ENCODE assay signal across 8 mouse cellular contexts in the genomic region with DNA sequence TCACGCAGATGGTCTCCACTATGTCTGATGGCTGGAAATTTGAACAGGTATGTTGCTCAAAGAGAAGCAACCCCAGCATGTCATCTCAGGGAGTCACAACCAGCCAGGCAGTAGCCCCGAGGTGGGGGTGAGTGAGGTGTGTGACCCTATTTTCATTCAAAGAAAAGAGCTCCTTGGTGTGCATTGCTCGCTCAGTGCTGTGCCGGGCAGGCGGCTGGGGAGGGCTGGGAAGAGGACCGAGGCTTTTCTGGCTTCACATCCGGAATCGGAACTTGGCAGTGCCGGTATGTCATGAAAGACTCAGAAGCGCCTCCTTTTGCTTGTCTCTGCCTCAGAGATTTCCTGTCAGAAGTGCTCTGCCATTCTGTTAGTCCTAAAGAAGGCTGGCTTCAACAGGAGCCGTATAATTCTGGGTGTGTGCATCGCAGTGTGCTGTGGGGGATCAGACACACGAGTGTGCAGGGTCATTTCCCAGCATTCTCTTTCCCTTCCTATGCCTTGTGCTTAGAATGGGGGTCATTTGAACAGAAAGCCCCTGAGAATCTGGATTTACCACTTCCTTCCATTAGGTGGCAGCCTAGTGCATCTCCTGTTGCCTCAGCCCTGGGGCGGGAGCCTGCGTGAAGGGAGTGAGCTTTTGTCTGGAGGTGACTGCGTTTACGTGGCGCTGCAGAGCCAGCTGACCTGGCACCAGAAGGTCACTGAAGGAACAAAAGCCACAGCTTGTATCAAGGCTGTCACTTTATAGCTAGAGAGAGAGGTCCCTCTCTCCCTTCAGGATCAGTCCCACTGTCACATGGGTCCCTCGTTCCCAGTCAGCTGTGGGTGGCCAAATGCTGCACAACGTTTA. TPM values are rescaled to one million over a fixed set of nuclear protein-coding genes. Genes with fewer than 3 reads are reported as not detected.
DNase-seq lines count a peak whose midpoint lies in the region; ATAC-seq and TF ChIP-seq lines count a peak whose summit lies in the region.

No protein-coding gene starts in this region.

- peaks cover 83% of the 10 kb centered on the region for H3K36me3 ChIP-seq in embryonic facial prominence, embryonic 10.5 days (replicated peaks)
- peaks cover 73% of the 10 kb centered on the region for H3K36me3 ChIP-seq in intestine, postnatal 0 days (ENCODE audit: control insufficient read depth, insufficient read depth)
- H3K36me3 ChIP-seq in limb, embryonic 12.5 days = peaks cover 80% of the 10 kb centered on the region
- H3K36me3 ChIP-seq in midbrain, embryonic 14.5 days (ENCODE audit: control insufficient read depth, insufficient read depth, low read length) = peaks cover 80% of the 10 kb centered on the region

- no peak overlapping the region for H3K9ac ChIP-seq in intestine, postnatal 0 days (ENCODE audit: low read depth, low read length)
- H3K9ac ChIP-seq in limb, embryonic 12.5 days (replicated peaks) = no peak overlapping the region
- H3K9ac ChIP-seq in midbrain, embryonic 14.5 days (replicated peaks; ENCODE audit: low read length) = peak overlapping the region; percentile 23; the same call in 1 of the 2 replicates

- peak; percentile 51; the same call in 1 of the 2 replicates for ATAC-seq in intestine, postnatal 0 days
- peak; percentile 37; the same call in 1 of the 2 replicates for ATAC-seq in limb, embryonic 12.5 days (ENCODE audit: insufficient number of reproducible peaks, insufficient read depth, low FRiP score, low TSS enrichment, low read depth)
- peak; percentile 48; the same call in 1 of the 2 replicates for ATAC-seq in midbrain, embryonic 14.5 days (ENCODE audit: low FRiP score, low TSS enrichment)

- 0 out of 2 replicates have a peak overlapping the region, but pooled peaks have one; percentile 7 for H3K4me2 ChIP-seq in intestine, postnatal 0 days (replicated peaks; ENCODE audit: low read depth)
- H3K4me2 ChIP-seq in limb, embryonic 12.5 days = peak overlapping the region; percentile 23; the same call in 1 of the 2 replicates
- H3K4me2 ChIP-seq in midbrain, embryonic 14.5 days (ENCODE audit: low read length) = peak overlapping the region; percentile 41

- H3K9me3 ChIP-seq in embryonic facial prominence, embryonic 10.5 days = no peaks in the 10 kb centered on the region
- H3K9me3 ChIP-seq in intestine, postnatal 0 days (ENCODE audit: control insufficient read depth) = no peaks in the 10 kb centered on the region
- no peaks in the 10 kb centered on the region for H3K9me3 ChIP-seq in limb, embryonic 12.5 days
- H3K9me3 ChIP-seq in midbrain, embryonic 14.5 days (ENCODE audit: control insufficient read depth, low read length) = no peaks in the 10 kb centered on the region

- H3K4me1 ChIP-seq in embryonic facial prominence, embryonic 10.5 days = peaks cover 20% of the 10 kb centered on the region
- no peaks in the 10 kb centered on the region for H3K4me1 ChIP-seq in intestine, postnatal 0 days (replicated peaks; ENCODE audit: control insufficient read depth, insufficient read depth, low read length)
- H3K4me1 ChIP-seq in limb, embryonic 12.5 days (replicated peaks) = peaks cover 18% of the 10 kb centered on the region
- no peaks in the 10 kb centered on the region for H3K4me1 ChIP-seq in midbrain, embryonic 14.5 days (ENCODE audit: control insufficient read depth, insufficient read depth, low read length)

- peak; percentile 95 for TF ChIP-seq CTCF in intestine, postnatal 0 days (IDR thresholded peaks at IDR 0.05; ENCODE audit: low read depth)

- DNase-seq in A20 (ENCODE audit: low read depth, low spot score) = peak; percentile 71
- peak; percentile 80 for DNase-seq in adrenal gland, postnatal 10 days
- peak; percentile 85 for DNase-seq in embryonic facial prominence, embryonic 10.5 days (ENCODE audit: low spot score)
- DNase-seq in heart, adult 18-20 months = peak; percentile 83 to 87
- DNase-seq in midbrain, embryonic 14.5 days = peak; percentile 92
- DNase-seq in spleen, postnatal 36 days (ENCODE audit: low spot score in 2 of 2) = peak; percentile 36 to 51

- WGBS in embryonic facial prominence, embryonic 10.5 days = 31% methylated on average over 20 of the region's 20 CpGs
- 39% methylated on average over 20 of the region's 20 CpGs for WGBS in intestine, postnatal 0 days
- 43% methylated on average over 20 of the region's 20 CpGs for WGBS in limb, embryonic 12.5 days
- WGBS in midbrain, embryonic 14.5 days = 36% methylated on average over 20 of the region's 20 CpGs

- peak overlapping the region; percentile 27; the same call in 1 of the 2 replicates for H3K4me3 ChIP-seq in embryonic facial prominence, embryonic 10.5 days
- no peak overlapping the region for H3K4me3 ChIP-seq in intestine, postnatal 0 days (ENCODE audit: low read depth, low read length)
- H3K4me3 ChIP-seq in limb, embryonic 12.5 days (replicated peaks) = no peak overlapping the region
- 0 out of 2 replicates have a peak overlapping the region, but pooled peaks have one; percentile 13 for H3K4me3 ChIP-seq in midbrain, embryonic 14.5 days (replicated peaks; ENCODE audit: low read depth, low read length)

- H3K27ac ChIP-seq in embryonic facial prominence, embryonic 10.5 days (replicated peaks) = peak overlapping the region; percentile 81
- peak overlapping the region; percentile 15; the same call in 1 of the 2 replicates for H3K27ac ChIP-seq in intestine, postnatal 0 days (ENCODE audit: low read depth, low read length)
- peak overlapping the region; percentile 50; the same call in 1 of the 2 replicates for H3K27ac ChIP-seq in limb, embryonic 12.5 days
- peak overlapping the region; percentile 75 for H3K27ac ChIP-seq in midbrain, embryonic 14.5 days (replicated peaks; ENCODE audit: low read depth, low read length)

- H3K27me3 ChIP-seq in embryonic facial prominence, embryonic 10.5 days (replicated peaks; ENCODE audit: low read depth, poor library complexity, severe bottlenecking) = no peaks in the 10 kb centered on the region
- no peaks in the 10 kb centered on the region for H3K27me3 ChIP-seq in intestine, postnatal 0 days (replicated peaks; ENCODE audit: control insufficient read depth, insufficient read depth, low read length)
- H3K27me3 ChIP-seq in limb, embryonic 12.5 days = no peaks in the 10 kb centered on the region
- H3K27me3 ChIP-seq in midbrain, embryonic 14.5 days (ENCODE audit: control insufficient read depth, insufficient read depth, low read length) = no peaks in the 10 kb centered on the region

RNA-seq across cellular contexts. Expression of gene Kctd2, which starts 7.8 kb away (rescaled TPM):
- 10 to 100 TPM; 36.4 to 48.6 TPM for total RNA-seq in adrenal gland, postnatal 10 days (2021)
- 14.8 and 17.3 TPM in 2 replicates for polyA plus RNA-seq in embryonic facial prominence, embryonic 10.5 days (2016; fragmentation: Nextera tagmentation; extraction: Ambion mirVana)
- total RNA-seq in heart, adult 18-20 months (2021) = 10 to 100 TPM; 30.1 to 31.0 TPM
- polyA plus RNA-seq in intestine, postnatal 0 days (2015; fragmentation: Nextera tagmentation; extraction: Ambion mirVana) = 17.5 and 18.6 TPM in 2 replicates
- polyA plus RNA-seq in limb, embryonic 12.5 days (2016; fragmentation: Nextera tagmentation; extraction: Ambion mirVana) = 25.3 and 26.5 TPM in 2 replicates
- polyA plus RNA-seq in midbrain, embryonic 14.5 days (2014; fragmentation: Nextera tagmentation; extraction: Ambion mirVana) = 37.3 and 41.6 TPM in 2 replicates

RNA-seq across cellular contexts. Expression of gene Atp5h, which starts 7.9 kb away (rescaled TPM):
- total RNA-seq in adrenal gland, postnatal 10 days (2021) = 1,000 to 10,000 TPM in 1 of 2 experiments, 100 to 1,000 TPM in 1; 968 to 1,066 TPM
- polyA plus RNA-seq in embryonic facial prominence, embryonic 10.5 days (2016; fragmentation: Nextera tagmentation; extraction: Ambion mirVana) = 880 and 890 TPM in 2 replicates
- 1,000 to 10,000 TPM; 2,170 to 2,492 TPM for total RNA-seq in heart, adult 18-20 months (2021)
- 1,235 and 1,272 TPM in 2 replicates for polyA plus RNA-seq in intestine, postnatal 0 days (2015; fragmentation: Nextera tagmentation; extraction: Ambion mirVana)
- 960 and 975 TPM in 2 replicates for polyA plus RNA-seq in limb, embryonic 12.5 days (2016; fragmentation: Nextera tagmentation; extraction: Ambion mirVana)
- polyA plus RNA-seq in midbrain, embryonic 14.5 days (2014; fragmentation: Nextera tagmentation; extraction: Ambion mirVana) = 838 and 924 TPM in 2 replicates

RNA-seq across cellular contexts. Expression of gene Trim80, which starts 12.6 kb away (rescaled TPM):
- total RNA-seq in adrenal gland, postnatal 10 days (2021) = under 1 TPM in 1 of 2 experiments, not detected in 1; 0.21 TPM
- polyA plus RNA-seq in embryonic facial prominence, embryonic 10.5 days (2016; fragmentation: Nextera tagmentation; extraction: Ambion mirVana) = 0.15 TPM in 1 of 2 replicates, not detected in the other
- total RNA-seq in heart, adult 18-20 months (2021) = not detected
- polyA plus RNA-seq in intestine, postnatal 0 days (2015; fragmentation: Nextera tagmentation; extraction: Ambion mirVana) = 0.64 and 1.1 TPM in 2 replicates
- 0.10 TPM in 1 of 2 replicates, not detected in the other for polyA plus RNA-seq in limb, embryonic 12.5 days (2016; fragmentation: Nextera tagmentation; extraction: Ambion mirVana)
- not detected in 2 replicates for polyA plus RNA-seq in midbrain, embryonic 14.5 days (2014; fragmentation: Nextera tagmentation; extraction: Ambion mirVana)

RNA-seq across cellular contexts. Expression of gene Mrpl58, which starts 24.2 kb away (rescaled TPM):
- 100 to 1,000 TPM; 147 to 163 TPM for total RNA-seq in adrenal gland, postnatal 10 days (2021)
- polyA plus RNA-seq in embryonic facial prominence, embryonic 10.5 days (2016; fragmentation: Nextera tagmentation; extraction: Ambion mirVana) = 221 and 228 TPM in 2 replicates
- 100 to 1,000 TPM; 140 to 166 TPM for total RNA-seq in heart, adult 18-20 months (2021)
- polyA plus RNA-seq in intestine, postnatal 0 days (2015; fragmentation: Nextera tagmentation; extraction: Ambion mirVana) = 143 and 145 TPM in 2 replicates
- polyA plus RNA-seq in limb, embryonic 12.5 days (2016; fragmentation: Nextera tagmentation; extraction: Ambion mirVana) = 175 and 182 TPM in 2 replicates
- polyA plus RNA-seq in midbrain, embryonic 14.5 days (2014; fragmentation: Nextera tagmentation; extraction: Ambion mirVana) = 222 and 223 TPM in 2 replicates

RNA-seq across cellular contexts. Expression of gene Slc16a5, which starts 34.6 kb away (rescaled TPM):
- total RNA-seq in adrenal gland, postnatal 10 days (2021) = 1 to 10 TPM in 1 of 2 experiments, under 1 TPM in 1; 0.88 to 3.5 TPM
- polyA plus RNA-seq in embryonic facial prominence, embryonic 10.5 days (2016; fragmentation: Nextera tagmentation; extraction: Ambion mirVana) = 0.28 and 0.34 TPM in 2 replicates
- under 1 TPM in 1 of 2 experiments, not detected in 1; 0.36 TPM for total RNA-seq in heart, adult 18-20 months (2021)
- 3.0 and 3.4 TPM in 2 replicates for polyA plus RNA-seq in intestine, postnatal 0 days (2015; fragmentation: Nextera tagmentation; extraction: Ambion mirVana)
- polyA plus RNA-seq in limb, embryonic 12.5 days (2016; fragmentation: Nextera tagmentation; extraction: Ambion mirVana) = 0.15 TPM in 1 of 2 replicates, not detected in the other
- not detected in 2 replicates for polyA plus RNA-seq in midbrain, embryonic 14.5 days (2014; fragmentation: Nextera tagmentation; extraction: Ambion mirVana)

Comparison
In these comparisons a context has a peak if more than half of its experiments do, and no peak if none do; other contexts are left out.
1. H3K27ac ChIP-seq: peak in every context shown above with its lines; median percentile 81 in embryonic facial prominence, embryonic 10.5 days; 75 in midbrain, embryonic 14.5 days; 50 in limb, embryonic 12.5 days; 15 in intestine, postnatal 0 days.
2. H3K4me3 ChIP-seq: peak in embryonic facial prominence, embryonic 10.5 days (single experiment) and midbrain, embryonic 14.5 days (single experiment); none in intestine, postnatal 0 days (single experiment) and limb, embryonic 12.5 days (single experiment).
3. Peak in every context shown above with its lines, with median percentiles within 50 percentile points of each other: DNase-seq, ATAC-seq and H3K4me2 ChIP-seq.